Mouse (Mus musculus) small intestine, adult 2 months (tissue): Measurements from ENCODE around the gene Adgrg5. TPM values are rescaled to one million over a fixed set of nuclear protein-coding genes. Genes with fewer than 3 reads are reported as not detected.

ENCODE experiments used
- H3K27ac ChIP-seq: fragments of 200-500 bp; 2 replicates; pipeline ENCODE4 v1.5.1; 2012; ENCODE audit warnings: low read depth, low read length, control low read depth, inconsistent platforms; ENCODE audit not compliant: insufficient read depth
- H3K27me3 ChIP-seq: fragments of 200-500 bp; 2 replicates; pipeline ENCODE4 v1.6.1; 2012; ENCODE audit warnings: mild to moderate bottlenecking, moderate library complexity, low read length, inconsistent platforms; ENCODE audit not compliant: control insufficient read depth, insufficient read depth
- H3K36me3 ChIP-seq: fragments of 200-500 bp; 2 replicates; pipeline ENCODE4 v1.6.1; 2012; ENCODE audit warnings: mild to moderate bottlenecking, low read length, control low read depth, inconsistent platforms; ENCODE audit not compliant: control insufficient read depth, insufficient read depth
- H3K4me1 ChIP-seq: fragments of 200-500 bp; 2 replicates; pipeline ENCODE4 v1.6.1; 2012; ENCODE audit warnings: low read length, inconsistent platforms, mixed read lengths; ENCODE audit not compliant: control insufficient read depth, insufficient read depth, insufficient read length
- H3K4me3 ChIP-seq: fragments of 200-500 bp; 2 replicates; pipeline ENCODE4 v1.5.1; 2012; ENCODE audit warnings: low read depth, mild to moderate bottlenecking, control low read depth, inconsistent platforms, low read length, moderate library complexity
- CTCF ChIP-seq: fragments of 200-500 bp; IDR thresholded peaks from 2 replicates; pipeline ENCODE4 v1.5.1; 2012; ENCODE audit warnings: low read depth, mild to moderate bottlenecking, control low read depth, inconsistent platforms, low read length, moderate library complexity, mixed read lengths; ENCODE audit not compliant: insufficient replicate concordance, insufficient read length; ENCODE audit errors: extremely low read depth
- POLR2A ChIP-seq: fragments of 200-500 bp; IDR thresholded peaks from 2 replicates; pipeline ENCODE4 v1.6.1; 2012; ENCODE audit warnings: low read depth, mild to moderate bottlenecking, control low read depth, inconsistent platforms, low read length, moderate library complexity
- WGBS: fragments of 180-500 bp; shearing (Covaris S2); methylation state at CpG from one replicate; pipeline ENCODE4 v1.1.7; 2018; 5-methylcytosine and 5-hydroxymethylcytosine counted together
- polyA plus RNA-seq: library from polyadenylated mRNA; depleted of rRNA; stranded (reverse); fragments of >200 nt; gene quantifications from 2 replicates; pipeline ENCODE4 v1.2.3, GENCODE M21; 2012

Adgrg5 gene
- polyA plus RNA-seq, 1 experiment = 15.4 TPM

DNA sequence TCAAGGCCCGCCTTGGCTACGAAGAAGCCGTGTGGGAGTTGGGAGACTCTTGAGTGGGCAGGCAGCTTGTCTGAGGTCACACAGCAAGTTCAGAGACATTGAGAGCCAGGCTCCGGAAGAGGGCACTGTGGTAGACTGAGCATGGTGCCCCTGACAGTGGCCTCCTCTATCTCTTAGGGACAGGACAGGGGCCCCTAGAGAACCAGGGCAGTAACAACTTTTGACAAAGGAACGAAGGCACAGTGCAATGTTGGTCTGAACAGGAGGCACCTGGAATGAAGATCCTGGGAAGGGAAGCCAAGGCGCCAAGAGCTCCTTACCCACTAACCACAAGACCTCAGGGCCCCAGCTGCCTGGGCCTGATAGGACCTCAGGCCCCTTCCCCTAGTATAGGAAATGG is 61.5 kb downstream of the Adgrg5 start:
- no peaks in the 10 kb centered on the region for H3K36me3 ChIP-seq
- H3K4me1 ChIP-seq = no peaks in the 10 kb centered on the region; the same call in 1 of the 2 replicates
- H3K27ac ChIP-seq = peak overlapping the region; percentile 24; the same call in 1 of the 2 replicates
- no peaks in the 10 kb centered on the region for H3K27me3 ChIP-seq
- WGBS = 81% methylated on average over 6 of the region's 6 CpGs
- TF ChIP-seq CTCF = no peak
- no peak for TF ChIP-seq POLR2A
- peak overlapping the region; percentile 36 for H3K4me3 ChIP-seq

DNA sequence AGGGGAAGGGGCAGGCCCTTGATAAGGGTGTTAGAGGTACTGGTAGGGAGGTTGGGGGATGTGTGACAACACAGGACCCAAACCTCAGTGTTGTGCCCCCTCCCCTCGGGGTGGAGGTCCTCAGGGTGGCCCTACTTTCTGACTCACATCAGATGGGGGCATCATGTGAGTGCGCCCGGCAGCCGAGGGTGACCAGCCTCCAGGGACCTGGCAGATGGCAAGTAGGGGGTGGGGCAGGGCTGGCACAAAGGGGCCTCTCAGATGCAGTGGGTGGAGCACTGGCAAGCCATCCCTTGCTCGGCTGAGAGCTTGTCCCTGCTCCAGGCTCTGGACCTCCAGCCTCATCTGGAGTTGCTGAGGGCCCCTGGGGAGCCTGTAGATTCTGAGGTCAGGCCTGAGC is 63.2 kb downstream of the Adgrg5 start:
- WGBS = 27% methylated on average over 5 of the region's 5 CpGs
- TF ChIP-seq POLR2A (no peak), CTCF (no peak)
- H3K4me1 ChIP-seq = peaks cover 5% of the 10 kb centered on the region

DNA sequence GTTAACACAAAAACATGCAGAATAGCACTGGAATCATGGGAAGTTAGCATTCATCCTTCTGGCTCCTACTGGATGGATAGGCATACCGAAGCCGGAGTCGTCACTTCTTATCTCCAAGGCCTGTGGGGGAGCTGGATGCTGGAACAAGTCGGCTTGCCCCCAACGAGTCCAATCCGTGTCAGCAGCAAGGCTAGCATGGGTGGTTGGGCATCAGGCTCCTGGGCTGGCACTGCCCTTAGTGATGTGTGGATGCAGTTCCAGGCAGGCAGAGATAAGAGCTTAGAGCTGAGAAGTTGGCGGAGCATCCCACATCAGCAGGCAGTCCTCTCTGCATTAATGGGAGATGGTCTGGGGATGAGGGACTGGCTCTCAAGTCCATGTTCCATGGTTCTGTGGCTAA is 64.1 kb downstream of the Adgrg5 start:
- no peak for TF ChIP-seq CTCF
- no peak for TF ChIP-seq POLR2A
- Histone ChIP-seq H3K27ac (no peak overlapping the region), H3K4me1 (peaks cover 5% of the 10 kb centered on the region), H3K27me3 (no peaks in the 10 kb centered on the region), H3K36me3 (no peaks in the 10 kb centered on the region), H3K4me3 (no peak overlapping the region)
- 85% methylated on average over 7 of the region's 7 CpGs for WGBS

More for the DNA sequence above, 63.2 kb downstream of the Adgrg5 start:
- Histone ChIP-seq H3K36me3 (no peaks in the 10 kb centered on the region), H3K27ac (no peak overlapping the region), H3K4me3 (peak overlapping the region; percentile 36), H3K27me3 (no peaks in the 10 kb centered on the region)

DNA sequence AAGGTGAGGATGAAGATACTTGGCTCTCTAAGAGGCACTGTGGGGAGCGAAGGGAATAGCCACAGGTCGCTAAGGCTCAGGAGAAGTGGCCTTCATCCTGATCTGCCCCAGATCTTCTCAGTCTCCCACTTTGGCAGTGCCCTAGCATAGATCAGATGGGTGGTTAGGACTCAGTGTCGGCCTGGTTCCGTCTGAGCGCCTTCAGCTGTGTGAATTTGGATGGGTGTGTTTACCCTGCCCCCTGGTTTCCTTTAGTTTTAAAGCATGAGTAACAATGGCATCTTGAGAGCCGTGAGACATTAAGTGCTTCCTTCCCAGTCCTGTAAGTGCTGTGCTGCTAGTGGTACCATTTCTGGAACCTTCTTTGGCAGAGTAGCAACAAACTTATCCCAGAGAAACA is 65.1 kb downstream of the Adgrg5 start:
- peak overlapping the region; percentile 53; the same call in 1 of the 2 replicates for H3K27ac ChIP-seq
- 77% methylated on average over 6 of the region's 6 CpGs for WGBS
- no peaks in the 10 kb centered on the region for H3K27me3 ChIP-seq
- H3K4me1 ChIP-seq = peaks cover 5% of the 10 kb centered on the region
- H3K36me3 ChIP-seq = no peaks in the 10 kb centered on the region
- no peak for TF ChIP-seq POLR2A
- no peak for TF ChIP-seq CTCF
- H3K4me3 ChIP-seq = no peak overlapping the region

DNA sequence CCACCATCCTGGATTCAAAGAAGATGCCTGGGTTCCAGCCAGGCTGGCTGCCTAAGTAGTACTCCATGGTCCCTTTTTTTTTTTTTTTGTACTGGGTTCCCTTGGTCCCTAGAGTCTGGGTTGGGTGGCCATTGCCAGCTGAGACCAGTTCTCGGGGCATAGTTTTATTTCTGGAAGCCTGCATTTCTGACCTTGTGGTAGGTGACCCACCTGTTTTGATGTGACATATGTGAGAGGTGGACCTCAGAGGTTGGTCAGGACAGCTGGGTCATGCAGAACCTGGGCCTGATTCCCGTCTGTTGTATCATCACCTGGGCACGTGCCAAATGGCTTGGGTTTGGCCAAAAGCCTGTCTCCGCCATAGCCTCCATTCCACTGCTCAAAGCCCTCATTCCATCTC is 66.2 kb downstream of the Adgrg5 start:
- WGBS = 81% methylated on average over 4 of the region's 4 CpGs
- TF ChIP-seq POLR2A = no peak
- TF ChIP-seq CTCF = no peak
- Histone ChIP-seq H3K36me3 (no peaks in the 10 kb centered on the region), H3K4me1 (peaks cover 5% of the 10 kb centered on the region), H3K27ac (no peak overlapping the region), H3K27me3 (no peaks in the 10 kb centered on the region), H3K4me3 (no peak overlapping the region)

DNA sequence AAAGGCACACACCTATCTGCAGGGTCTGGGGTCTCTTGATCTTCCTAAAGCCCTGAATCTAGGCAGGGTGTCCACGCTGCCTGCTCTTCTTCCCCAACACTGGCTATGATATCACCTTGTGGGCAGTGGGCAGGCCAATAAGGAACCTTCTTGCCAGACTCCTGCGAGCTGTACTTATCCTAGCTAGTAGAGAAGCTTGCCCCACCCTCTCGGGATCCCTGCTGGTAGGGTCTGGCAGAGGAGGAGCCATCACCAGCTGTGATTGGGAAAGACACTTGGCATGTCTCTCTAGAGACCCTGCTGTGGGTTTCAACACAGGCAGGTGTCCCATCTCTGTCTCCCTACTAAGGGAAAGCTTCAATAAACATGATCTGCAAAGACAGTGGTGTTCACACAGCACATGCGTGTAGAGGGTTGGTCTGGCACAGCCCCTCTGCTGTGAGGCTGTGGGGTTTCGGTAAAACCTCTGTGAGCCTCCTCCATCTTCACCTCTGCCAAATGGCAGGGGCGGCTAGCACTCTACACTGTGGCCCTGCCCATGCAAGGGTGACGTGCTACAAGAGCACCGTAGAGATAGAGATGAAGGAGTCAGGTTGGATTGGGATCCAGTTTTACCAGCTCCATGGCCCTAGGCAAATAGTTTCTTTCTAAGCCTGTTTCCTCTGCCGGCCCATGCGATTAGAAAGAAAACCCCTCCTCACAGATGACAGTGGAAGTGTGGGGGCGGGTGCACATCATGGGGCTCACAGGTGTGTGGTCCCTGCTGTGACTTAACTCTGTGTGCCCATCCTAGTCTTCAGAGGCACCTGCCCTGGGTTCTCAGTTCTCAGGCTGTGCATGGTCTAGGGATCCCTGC is 67.3 kb downstream of the Adgrg5 start:
- TF ChIP-seq CTCF (no peak), POLR2A (no peak)
- Histone ChIP-seq H3K27me3 (no peaks in the 10 kb centered on the region), H3K4me1 (peaks cover 5% of the 10 kb centered on the region), H3K36me3 (no peaks in the 10 kb centered on the region), H3K4me3 (no peak overlapping the region), H3K27ac (no peak overlapping the region)
- 65% methylated on average over 11 of the region's 11 CpGs for WGBS

DNA sequence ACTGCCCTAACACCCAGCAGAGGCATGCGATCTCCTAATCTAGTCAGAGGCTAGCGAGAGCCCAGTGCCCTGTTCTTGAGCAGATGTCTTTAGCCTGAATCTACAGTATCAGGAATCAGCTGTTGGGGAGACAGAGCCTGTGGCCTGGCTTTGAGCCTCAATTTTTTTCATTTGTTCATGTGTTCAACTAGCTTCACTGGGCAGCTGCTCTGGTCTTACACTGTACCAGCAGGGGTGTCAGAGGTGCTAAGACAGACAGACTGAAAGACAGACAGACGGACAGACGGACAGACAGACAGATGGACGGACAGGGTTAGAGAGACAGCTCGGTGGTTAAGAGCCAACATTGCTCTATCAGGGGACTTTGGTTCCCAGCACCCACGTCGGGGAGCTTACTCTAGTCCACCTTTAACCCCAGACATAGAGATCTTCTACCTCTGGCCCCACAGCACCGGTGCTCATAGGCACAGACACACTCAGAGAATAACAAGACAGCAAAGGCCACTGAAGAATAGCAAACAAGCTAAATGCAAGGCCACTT is 68.0 kb downstream of the Adgrg5 start:
- peaks cover 5% of the 10 kb centered on the region; the same call in 1 of the 2 replicates for H3K4me1 ChIP-seq
- no peak overlapping the region for H3K27ac ChIP-seq

More for the DNA sequence above, 68.0 kb downstream of the Adgrg5 start:
- WGBS = 54% methylated on average over 9 of the region's 9 CpGs
- no peaks in the 10 kb centered on the region for H3K27me3 ChIP-seq
- no peaks in the 10 kb centered on the region for H3K36me3 ChIP-seq
- H3K4me3 ChIP-seq = no peak overlapping the region
- no peak for TF ChIP-seq POLR2A
- no peak for TF ChIP-seq CTCF
